Mouse (Mus musculus) urinary bladder, postnatal 4 days (tissue): ENCODE data around the gene Cacna1a.

Experiments used
- DNase-seq, 2 experiments: peaks; one replicate each; pipeline ENCODE4 v3.0.0; 2021 to 2022; ENCODE audit warnings: low spot score in 2 of 2

Gene Cacna1a

GRCm38 (mm10) chr8:84687705-84688100 lies 299.5 kb downstream of the Cacna1a start, which contains the start of gene Nacc1:
Nacc1 (minus strand) TSS chr8:84687862.
- DNase-seq = peak; percentile 82 to 90

GRCm38 (mm10) chr8:84689091-84689915 lies 301.1 kb downstream of the Cacna1a start:
- peak; percentile 82 to 88 for DNase-seq
